Mouse (Mus musculus) heart, adult 2 months (tissue): ENCODE measurements around the gene Ssh2.
A peak's percentile ranks its signal among the peaks of the same experiment; 100 is the strongest.

Source experiments
- CTCF ChIP-seq: fragments of 200-600 bp; IDR thresholded peaks from 2 replicates; pipeline ENCODE4 v1.8.1; 2022; ENCODE audit warnings: antibody characterized with exemption, mild to moderate bottlenecking, moderate library complexity
- EP300 ChIP-seq: fragments of 200-500 bp; IDR thresholded peaks from 2 replicates; pipeline ENCODE4 v1.6.1; 2011; ENCODE audit warnings: low read depth, low read length, control low read depth; ENCODE audit not compliant: insufficient read depth
- POLR2A ChIP-seq: fragments of 200-500 bp; IDR thresholded peaks from 2 replicates; pipeline ENCODE4 v1.6.1; 2011; ENCODE audit warnings: mild to moderate bottlenecking, low read depth, low read length, control low read depth; ENCODE audit not compliant: insufficient read depth

- TF ChIP-seq POLR2A, result no peak
- no peak for TF ChIP-seq CTCF
- peak; percentile 81 for TF ChIP-seq EP300
Measured at GRCm38 (mm10) chr11:77451670-77452069, 235.6 kb downstream of the Ssh2 start.
